Mouse (Mus musculus): Measurements from ENCODE around the gene Dclk1.

GRCm38 (mm10) chr3:55272536-55272935, 30.4 kb downstream of the Dclk1 start:
- TF ChIP-seq EP300 (IDR thresholded peaks at IDR 0.05; ENCODE audit: insufficient read depth, low read depth, low read length) (no peak), POLR2A (IDR thresholded peaks at IDR 0.05; ENCODE audit: insufficient read depth, low read depth, low read length) (no peak)

Measured in heart, adult 2 months (tissue).